Mouse (Mus musculus) liver, embryonic 16.5 days (tissue): ENCODE measurements at regions not wholly inside any gene's neighbourhood (a gene's known extent, or its start where the extent isn't known, plus 50 kb on each side); places are given as distances from the start of the nearest gene placed in this dataset.
"Not testable (repeated sequence)": the region's sequence is repeated elsewhere in the genome, so short reads cannot be mapped to it uniquely, and the experiment has no call there.

Experiments used
- ATAC-seq: fragments of 200-750 bp; cut with Nextera tagmentation; 2 replicates; pipeline ENCODE4 v1.8.0; 2017; ENCODE audit warnings: low read depth, mild to moderate bottlenecking, moderate number of reproducible peaks, moderate library complexity
- H3K27ac ChIP-seq: fragments of 300-500 bp; sonication (generic); 2 replicates; pipeline ENCODE4 v1.5.1; 2014; ENCODE audit warnings: mild to moderate bottlenecking, low read length
- H3K27me3 ChIP-seq: fragments of 300-500 bp; sonication (generic); 2 replicates; pipeline ENCODE4 v1.6.1; 2014; ENCODE audit warnings: low read depth, low read length, mixed read lengths; ENCODE audit not compliant: control insufficient read depth, insufficient read depth
- H3K36me3 ChIP-seq: fragments of 300-500 bp; sonication (generic); 2 replicates; pipeline ENCODE4 v1.6.1; 2014; ENCODE audit warnings: mild to moderate bottlenecking; ENCODE audit not compliant: control insufficient read depth, insufficient read depth
- H3K4me1 ChIP-seq: fragments of 300-500 bp; sonication (generic); 2 replicates; pipeline ENCODE4 v1.6.1; 2014; ENCODE audit warnings: low read depth, low read length, mixed read lengths; ENCODE audit not compliant: control insufficient read depth
- H3K4me2 ChIP-seq: fragments of 300-500 bp; sonication (generic); 2 replicates; pipeline ENCODE4 v1.6.1; 2014; ENCODE audit warnings: low read depth, low read length, mixed read lengths
- H3K4me3 ChIP-seq: fragments of 300-500 bp; sonication (generic); 2 replicates; pipeline ENCODE4 v1.5.1; 2014; ENCODE audit warnings: low read depth, mild to moderate bottlenecking, low read length
- H3K9ac ChIP-seq: fragments of 300-500 bp; sonication (generic); 2 replicates; pipeline ENCODE4 v1.6.1; 2014; ENCODE audit warnings: low read depth, low read length
- H3K9me3 ChIP-seq: fragments of 300-500 bp; sonication (generic); replicated peaks from 2 replicates; pipeline ENCODE4 v1.6.1; 2016; ENCODE audit warnings: low read length; ENCODE audit not compliant: control insufficient read depth
- WGBS: fragments of 180-500 bp; shearing (Covaris S2); extraction: QIAGEN DNeasy Blood & Tissue Kit; methylation state at CpG from one replicate; pipeline ENCODE4 v1.1.7; 2014; ENCODE audit not compliant: insufficient replicate concordance; 5-methylcytosine and 5-hydroxymethylcytosine counted together

DNA sequence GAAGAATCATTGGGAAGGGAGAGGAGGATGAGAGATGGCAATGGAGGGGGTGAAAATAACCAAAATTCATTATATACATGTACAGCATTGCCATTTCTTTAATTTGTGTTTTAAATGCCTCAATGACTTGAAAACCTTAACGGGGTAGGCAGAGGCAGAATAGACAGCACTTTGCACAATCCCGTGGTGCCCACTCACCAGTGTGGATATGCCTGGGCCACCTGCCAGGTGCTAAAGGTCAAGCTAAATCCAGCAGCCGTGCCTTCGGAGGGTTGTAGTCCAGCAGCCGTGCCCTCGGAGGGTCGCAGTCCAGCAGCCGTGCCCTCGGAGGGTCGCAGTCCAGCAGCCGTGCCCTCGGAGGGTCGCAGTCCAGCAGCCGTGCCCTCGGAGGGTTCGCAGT is 182.0 kb downstream of the Srek1 start:
- Histone ChIP-seq H3K9ac (no peak overlapping the region), H3K27me3 (no peaks in the 10 kb centered on the region), H3K9me3 (no peaks in the 10 kb centered on the region), H3K4me2 (no peak overlapping the region), H3K4me1 (no peaks in the 10 kb centered on the region), H3K36me3 (no peaks in the 10 kb centered on the region), H3K4me3 (no peak overlapping the region), H3K27ac (no peak overlapping the region)
- ATAC-seq, result no peak
- WGBS, result 75% methylated on average over 16 of the region's 16 CpGs

DNA sequence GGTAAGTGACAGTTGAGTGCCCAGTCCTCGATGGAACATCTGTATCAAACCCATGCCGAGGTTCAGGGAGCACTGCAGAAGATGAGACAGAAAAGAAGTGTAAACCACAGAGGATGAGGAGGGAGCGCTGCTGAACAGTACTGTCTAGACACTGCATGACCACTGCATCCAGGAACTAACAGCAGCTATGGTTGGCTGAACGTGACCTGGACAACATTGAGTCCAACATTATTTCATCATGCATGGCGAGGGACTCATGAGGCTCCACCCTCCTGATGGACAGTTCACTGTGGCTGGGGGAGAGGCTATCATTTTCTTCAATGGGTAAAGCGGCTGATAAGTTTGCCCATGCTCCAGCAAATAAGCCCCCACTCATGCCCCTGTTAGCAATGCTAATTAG is 182.5 kb downstream of the Srek1 start:
- Histone ChIP-seq H3K27me3 (no peaks in the 10 kb centered on the region), H3K27ac (no peak overlapping the region), H3K36me3 (no peaks in the 10 kb centered on the region), H3K4me1 (no peaks in the 10 kb centered on the region), H3K4me3 (no peak overlapping the region), H3K9ac (no peak overlapping the region), H3K9me3 (no peaks in the 10 kb centered on the region), H3K4me2 (no peak overlapping the region)
- WGBS, result 64% methylated on average over 6 of the region's 6 CpGs
- no peak for ATAC-seq

DNA sequence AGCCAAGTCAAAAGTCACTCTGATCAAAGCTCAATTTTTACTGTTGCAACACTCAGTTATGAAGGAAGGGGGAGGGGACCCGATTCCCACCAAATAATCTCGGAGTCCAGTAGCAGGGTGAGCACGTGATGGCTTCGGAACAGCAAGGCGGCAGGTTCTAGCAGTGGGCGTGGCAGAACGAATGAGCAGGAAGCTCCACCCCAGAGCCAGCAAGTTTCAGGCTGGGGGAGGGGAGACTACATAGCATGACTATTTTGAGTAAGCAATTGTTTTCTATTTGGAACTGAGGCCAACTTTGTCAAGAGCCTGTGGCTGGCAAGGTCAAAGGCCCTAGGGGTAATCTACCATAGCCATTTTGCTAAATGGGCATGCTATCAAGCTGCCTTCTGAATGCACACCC is 183.0 kb downstream of the Srek1 start:
- WGBS, result 46% methylated on average over 7 of the region's 7 CpGs
- H3K27ac ChIP-seq, H3K9ac ChIP-seq, ATAC-seq, H3K4me3 ChIP-seq, H3K9me3 ChIP-seq, H3K36me3 ChIP-seq, H3K27me3 ChIP-seq, H3K4me2 ChIP-seq, H3K4me1 ChIP-seq: not testable (repeated sequence)

DNA sequence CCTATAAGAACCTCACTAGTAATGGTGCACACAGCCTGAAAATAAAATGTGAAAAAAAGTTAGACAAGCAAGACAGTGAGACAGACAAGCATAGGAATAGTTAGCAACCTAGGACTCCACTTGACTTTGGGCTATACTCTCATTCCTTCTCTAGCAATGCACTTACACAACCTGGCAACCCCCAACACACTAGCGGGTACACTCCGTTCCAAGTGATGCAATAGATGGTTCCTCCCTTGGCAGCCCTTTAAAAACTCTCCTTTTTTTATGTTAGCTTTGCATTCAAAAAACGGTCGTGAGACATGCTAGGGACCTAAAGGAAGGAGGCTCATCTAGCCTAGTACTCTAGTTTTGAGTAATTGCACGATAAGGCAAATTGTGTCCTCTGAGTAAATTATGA is 184.8 kb downstream of the Srek1 start:
- no peaks in the 10 kb centered on the region for H3K9me3 ChIP-seq
- no peak overlapping the region for H3K4me3 ChIP-seq
- no peak overlapping the region for H3K9ac ChIP-seq
- no peak overlapping the region for H3K27ac ChIP-seq
- H3K4me2 ChIP-seq, result no peak overlapping the region
- no peaks in the 10 kb centered on the region for H3K4me1 ChIP-seq
- WGBS, result 74% methylated on average over 5 of the region's 5 CpGs
- H3K27me3 ChIP-seq, result no peaks in the 10 kb centered on the region
- H3K36me3 ChIP-seq, result no peaks in the 10 kb centered on the region
- no peak for ATAC-seq

DNA sequence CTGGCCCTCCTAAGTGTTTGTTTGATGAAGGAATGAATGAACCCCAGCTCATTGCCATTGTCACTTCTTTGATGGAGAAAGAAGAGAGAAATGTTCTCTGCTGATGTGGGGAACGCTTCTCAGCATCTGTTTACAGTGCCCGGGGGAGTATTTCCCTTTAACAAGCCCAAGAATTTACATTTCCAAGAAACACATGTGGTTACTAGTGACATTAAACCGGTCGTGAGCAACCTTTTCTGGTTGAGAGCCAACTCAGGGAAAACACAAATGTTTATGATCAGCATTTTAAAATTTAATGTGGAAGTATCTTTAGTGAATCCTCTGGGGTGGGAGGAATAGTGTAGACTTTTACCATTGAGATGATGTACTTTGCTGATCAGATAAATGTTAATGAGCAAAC is 197.6 kb downstream of the Srek1 start:
- Histone ChIP-seq H3K4me1 (no peaks in the 10 kb centered on the region), H3K4me3 (no peak overlapping the region), H3K36me3 (no peaks in the 10 kb centered on the region), H3K27me3 (no peaks in the 10 kb centered on the region), H3K9me3 (no peaks in the 10 kb centered on the region), H3K9ac (no peak overlapping the region), H3K4me2 (no peak overlapping the region), H3K27ac (no peak overlapping the region)
- no peak for ATAC-seq
- WGBS, result 53% methylated on average over 4 of the region's 4 CpGs

DNA sequence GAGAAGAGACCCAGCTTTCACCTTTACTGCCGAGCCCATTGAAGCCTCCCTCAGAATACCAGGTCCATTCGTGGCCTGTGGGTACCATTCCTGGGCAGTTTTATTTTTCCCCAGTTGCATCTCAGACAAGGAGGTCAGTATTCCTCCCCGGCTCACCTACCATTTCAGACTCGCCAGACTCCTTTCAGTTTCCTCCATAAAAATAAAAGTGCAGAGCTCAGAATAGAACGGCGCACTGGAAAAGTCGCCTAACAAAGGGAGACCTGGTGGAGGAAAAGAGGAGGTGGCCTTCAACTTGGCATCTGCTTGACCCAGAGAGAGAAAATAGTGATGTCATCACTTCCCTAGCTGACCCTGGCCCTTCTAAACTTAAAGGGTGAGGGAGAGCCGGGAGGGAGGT is 209.7 kb downstream of the Srek1 start:
- WGBS, result 67% methylated on average over 8 of the region's 8 CpGs
- Histone ChIP-seq H3K9me3 (no peaks in the 10 kb centered on the region), H3K4me2 (no peak overlapping the region), H3K36me3 (no peaks in the 10 kb centered on the region), H3K4me3 (no peak overlapping the region), H3K4me1 (no peaks in the 10 kb centered on the region), H3K27me3 (no peaks in the 10 kb centered on the region), H3K9ac (no peak overlapping the region), H3K27ac (no peak overlapping the region)
- no peak for ATAC-seq

DNA sequence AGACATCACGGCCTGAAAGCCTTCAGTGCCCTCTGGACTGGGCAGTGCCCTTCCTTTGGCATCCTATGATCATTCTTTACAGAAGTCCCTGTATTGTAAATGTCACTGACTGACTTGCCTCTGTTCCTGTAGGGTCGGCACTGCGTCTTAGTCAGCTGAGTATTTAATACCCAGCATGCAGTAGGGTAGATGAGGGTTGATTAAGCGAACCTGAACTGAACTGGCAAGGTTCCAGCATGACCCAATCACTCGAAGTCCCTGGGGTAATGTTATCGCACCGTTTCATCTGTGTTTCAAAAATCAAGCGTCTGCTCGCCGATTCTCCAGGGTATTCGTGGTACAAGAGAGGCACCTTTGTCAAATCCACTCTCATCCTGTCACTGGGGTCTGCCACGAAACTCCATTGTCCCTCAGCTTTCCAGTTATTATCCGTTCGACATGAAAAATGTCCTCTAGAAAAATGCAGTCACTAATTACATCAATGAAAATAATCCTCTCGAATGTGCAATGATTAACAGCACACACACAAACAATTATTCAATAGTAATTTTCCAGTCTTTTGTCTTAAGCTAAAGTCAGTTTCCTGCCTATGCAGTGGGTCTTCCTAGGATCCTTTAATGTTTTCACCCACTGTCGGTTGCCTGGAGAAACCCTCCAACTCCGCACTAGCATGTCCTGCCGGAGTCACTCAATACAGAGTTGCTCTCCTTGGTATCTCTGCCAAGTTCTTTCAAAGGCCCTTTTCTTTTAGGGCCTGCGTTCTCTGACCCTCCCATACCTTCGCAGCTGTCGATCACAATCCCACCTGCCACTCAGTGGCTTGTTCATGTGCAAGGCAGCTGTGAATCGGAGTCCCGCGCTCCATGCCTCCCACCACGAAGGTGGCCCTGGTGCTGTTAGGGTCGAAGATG is 212.4 kb downstream of the Srek1 start:
- no peak overlapping the region for H3K9ac ChIP-seq
- no peak overlapping the region for H3K4me3 ChIP-seq
- H3K27ac ChIP-seq, result no peak overlapping the region
- H3K9me3 ChIP-seq, result no peaks in the 10 kb centered on the region
- ATAC-seq, result no peak
- no peaks in the 10 kb centered on the region for H3K36me3 ChIP-seq
- H3K4me2 ChIP-seq, result no peak overlapping the region
- no peaks in the 10 kb centered on the region for H3K27me3 ChIP-seq
- 69% methylated on average over 26 of the region's 26 CpGs for WGBS
- H3K4me1 ChIP-seq, result no peaks in the 10 kb centered on the region

DNA sequence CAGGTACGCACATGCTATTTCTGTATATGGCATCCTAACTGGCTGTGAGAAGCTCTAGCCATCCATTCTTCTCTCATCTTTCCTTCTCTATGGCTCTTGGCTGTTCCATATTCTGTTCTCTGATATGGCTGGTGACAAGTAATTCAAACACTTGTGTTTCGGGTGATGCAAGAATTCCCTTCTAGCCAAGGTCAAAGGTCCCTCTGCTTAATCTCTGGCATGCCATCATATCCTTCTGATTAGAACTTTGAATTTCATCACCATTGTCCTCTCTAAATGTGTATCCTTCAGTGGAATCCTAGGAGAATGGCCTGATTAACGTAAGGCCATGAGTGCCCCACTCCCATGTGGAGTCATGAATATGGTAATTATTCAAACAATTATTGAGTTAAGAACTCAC is 215.5 kb downstream of the Srek1 start:
- no peaks in the 10 kb centered on the region for H3K36me3 ChIP-seq
- no peaks in the 10 kb centered on the region for H3K9me3 ChIP-seq
- no peak overlapping the region for H3K9ac ChIP-seq
- 56% methylated on average over 3 of the region's 3 CpGs for WGBS
- no peak overlapping the region for H3K4me3 ChIP-seq
- H3K27ac ChIP-seq, result no peak overlapping the region
- no peak overlapping the region for H3K4me2 ChIP-seq
- H3K27me3 ChIP-seq, result no peaks in the 10 kb centered on the region
- no peaks in the 10 kb centered on the region for H3K4me1 ChIP-seq
- ATAC-seq, result no peak

DNA sequence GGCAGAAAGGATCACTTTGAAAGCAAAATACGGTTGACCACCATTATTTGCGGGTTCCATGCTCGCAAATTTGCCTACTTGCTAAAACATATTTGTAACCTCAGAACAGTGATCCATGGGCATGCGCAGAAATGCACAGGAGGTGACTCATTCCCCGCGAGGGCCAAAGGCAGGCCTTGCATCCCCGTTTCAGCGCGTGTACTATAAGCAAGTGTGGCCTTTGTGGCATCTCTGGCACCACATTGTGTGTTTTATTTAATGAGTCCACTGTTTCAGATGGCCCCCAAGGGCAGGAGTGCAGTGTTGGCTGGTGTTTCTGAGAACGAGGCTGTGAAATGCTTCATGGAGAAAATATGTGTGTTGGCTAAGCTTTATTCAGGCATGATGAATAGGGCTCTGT is 205.3 kb upstream of the Mast4 start:
- 77% methylated on average over 10 of the region's 10 CpGs for WGBS

More for the DNA sequence above, 205.3 kb upstream of the Mast4 start:
- Histone ChIP-seq H3K4me2 (no peak overlapping the region), H3K4me1 (no peaks in the 10 kb centered on the region), H3K27ac (no peak overlapping the region), H3K27me3 (no peaks in the 10 kb centered on the region), H3K9me3 (no peaks in the 10 kb centered on the region), H3K4me3 (no peak overlapping the region), H3K36me3 (no peaks in the 10 kb centered on the region), H3K9ac (no peak overlapping the region)
- no peak for ATAC-seq
